Mouse (Mus musculus) MEL (cell line): Measurements from ENCODE around the gene Nanog. TPM values are rescaled to one million over a fixed set of nuclear protein-coding genes. Genes with fewer than 3 reads are reported as not detected.

Experiments used
- DNase-seq: peaks from one replicate; pipeline ENCODE4 v3.0.0; 2011; ENCODE audit warnings: low read depth, low spot score
- H3K27ac ChIP-seq: 2 replicates; pipeline ENCODE4 v1.5.1; 2012; ENCODE audit warnings: low read depth, mild to moderate bottlenecking, control low read depth, low read length, moderate library complexity; ENCODE audit not compliant: control insufficient read depth
- H3K27me3 ChIP-seq, 2 experiments: fragments of 150-350 bp in 1 of 2; sonication (generic) in 1 of 2; 2 replicates each; pipeline ENCODE4 v1.6.1; 2012; ENCODE audit warnings: low read length in 2 of 2, mild to moderate bottlenecking in 2 of 2, improper control_type of control experiment in 1 of 2, moderate library complexity in 1 of 2; ENCODE audit not compliant: insufficient read depth in 2 of 2, control insufficient read depth in 1 of 2
- H3K36me3 ChIP-seq, 2 experiments: 2 replicates each; pipeline ENCODE4 v1.6.1; 2012 to 2014; ENCODE audit warnings: low read length in 2 of 2, improper control_type of control experiment in 1 of 2, inconsistent platforms in 1 of 2, mild to moderate bottlenecking in 1 of 2; ENCODE audit not compliant: insufficient read depth in 2 of 2, control insufficient read depth in 1 of 2
- H3K4me1 ChIP-seq, 2 experiments: fragments of 150-350 bp in 1 of 2; sonication (generic) in 1 of 2; 2 replicates each; pipeline ENCODE4 v1.6.1; 2012; ENCODE audit warnings: low read length in 2 of 2, improper control_type of control experiment in 1 of 2, mild to moderate bottlenecking in 1 of 2; ENCODE audit not compliant: insufficient read depth in 2 of 2, control insufficient read depth in 1 of 2
- H3K4me3 ChIP-seq, 2 experiments: fragments of 150-350 bp in 1 of 2; sonication (generic) in 1 of 2; 2 replicates each; pipeline ENCODE4 v1.5.1; 2012; ENCODE audit warnings: low read depth in 2 of 2, low read length in 2 of 2, mild to moderate bottlenecking in 2 of 2, moderate library complexity in 2 of 2, control low read depth in 1 of 2, improper control_type of control experiment in 1 of 2; ENCODE audit not compliant: control insufficient read depth in 1 of 2, insufficient read depth in 1 of 2
- H3K79me2 ChIP-seq: 2 replicates; pipeline ENCODE4 v1.6.1; 2012; ENCODE audit warnings: mild to moderate bottlenecking, low read length, moderate library complexity; ENCODE audit not compliant: control insufficient read depth, poor library complexity, insufficient read depth
- H3K9ac ChIP-seq: 2 replicates; pipeline ENCODE4 v1.6.1; 2012; ENCODE audit warnings: low read depth, mild to moderate bottlenecking, control low read depth, low read length, moderate library complexity; ENCODE audit not compliant: control insufficient read depth, poor library complexity, severe bottlenecking
- H3K9me3 ChIP-seq: fragments of 150-350 bp; sonication (generic); replicated peaks from 2 replicates; pipeline ENCODE4 v1.6.1; 2012; ENCODE audit warnings: mild to moderate bottlenecking, low read length, improper control_type of control experiment, moderate library complexity; ENCODE audit not compliant: insufficient read depth
- CHD1 ChIP-seq: IDR thresholded peaks from 2 replicates; pipeline ENCODE4 v1.6.1; 2012; ENCODE audit warnings: low read depth, mild to moderate bottlenecking, inconsistent platforms, low read length, improper control_type of control experiment
- CTCF ChIP-seq, 3 experiments: IDR thresholded peaks in 2 of 3; conservative IDR thresholded peaks in 1 of 3; 2 replicates each; pipeline ENCODE4 v1.5.1; 2011 to 2012; ENCODE audit warnings: low read length in 3 of 3, low read depth in 2 of 3, mild to moderate bottlenecking in 2 of 3, improper control_type of control experiment in 1 of 3, inconsistent platforms in 1 of 3, mixed read lengths in 1 of 3, moderate library complexity in 1 of 3; ENCODE audit not compliant: control insufficient read depth in 1 of 3, insufficient read depth in 1 of 3, poor library complexity in 1 of 3, severe bottlenecking in 1 of 3
- ELF1 ChIP-seq: IDR thresholded peaks from 2 replicates; pipeline ENCODE4 v1.6.1; 2014; ENCODE audit warnings: low read depth, mild to moderate bottlenecking, inconsistent platforms, low read length, improper control_type of control experiment, moderate library complexity
- EP300 ChIP-seq, 2 experiments: IDR thresholded peaks; 2 replicates each; pipeline ENCODE4 v1.6.1; 2011; ENCODE audit warnings: improper control_type of control experiment in 2 of 2, low read length in 2 of 2, low read depth in 1 of 2, mild to moderate bottlenecking in 1 of 2
- GABPA ChIP-seq: IDR thresholded peaks from 2 replicates; pipeline ENCODE4 v1.6.1; 2012; ENCODE audit warnings: low read depth, mild to moderate bottlenecking, inconsistent platforms, low read length, improper control_type of control experiment, moderate library complexity
- KAT2A ChIP-seq: conservative IDR thresholded peaks from 2 replicates; pipeline ENCODE4 v1.6.1; 2012; ENCODE audit warnings: low read depth, low read length, improper control_type of control experiment, inconsistent platforms
- MAX ChIP-seq: IDR thresholded peaks from 2 replicates; pipeline ENCODE4 v1.6.1; 2011; ENCODE audit warnings: low read length, improper control_type of control experiment
- MAZ ChIP-seq: IDR thresholded peaks from 2 replicates; pipeline ENCODE4 v1.6.1; 2012; ENCODE audit warnings: low read depth, mild to moderate bottlenecking, inconsistent platforms, low read length, improper control_type of control experiment
- MYB ChIP-seq: IDR thresholded peaks from 2 replicates; pipeline ENCODE4 v1.6.1; 2011; ENCODE audit warnings: mild to moderate bottlenecking, low read depth, low read length, improper control_type of control experiment
- NRF1 ChIP-seq: IDR thresholded peaks from 2 replicates; pipeline ENCODE4 v1.6.1; 2014; ENCODE audit warnings: low read depth, mild to moderate bottlenecking, inconsistent platforms, low read length, improper control_type of control experiment, moderate library complexity; ENCODE audit not compliant: poor library complexity, insufficient read depth, severe bottlenecking
- POLR2A ChIP-seq, 2 experiments: IDR thresholded peaks; 2 replicates each; pipeline ENCODE4 v1.6.1; 2011 to 2012; ENCODE audit warnings: low read length in 2 of 2, mild to moderate bottlenecking in 2 of 2, control low read depth in 1 of 2, improper control_type of control experiment in 1 of 2, low read depth in 1 of 2, moderate library complexity in 1 of 2; ENCODE audit not compliant: control insufficient read depth in 1 of 2, insufficient read depth in 1 of 2, poor library complexity in 1 of 2
- RAD21 ChIP-seq: IDR thresholded peaks from 2 replicates; pipeline ENCODE4 v1.6.1; 2011; ENCODE audit warnings: mild to moderate bottlenecking, low read depth, low read length, improper control_type of control experiment
- SMC3 ChIP-seq: IDR thresholded peaks from 2 replicates; pipeline ENCODE4 v1.6.1; 2011; ENCODE audit warnings: low read depth, low read length, improper control_type of control experiment
- TAL1 ChIP-seq: IDR thresholded peaks from 2 replicates; pipeline ENCODE4 v1.6.1; 2012; ENCODE audit warnings: mild to moderate bottlenecking, inconsistent platforms, low read length, moderate library complexity, mixed read lengths
- TBP ChIP-seq: IDR thresholded peaks from 2 replicates; pipeline ENCODE4 v1.8.0; 2011; ENCODE audit warnings: low read depth, low read length, improper control_type of control experiment
- TCF12 ChIP-seq: IDR thresholded peaks from 2 replicates; pipeline ENCODE4 v1.6.1; 2014; ENCODE audit warnings: low read depth, mild to moderate bottlenecking, inconsistent platforms, low read length, improper control_type of control experiment, moderate library complexity
- ZC3H11A ChIP-seq: IDR thresholded peaks from 2 replicates; pipeline ENCODE4 v1.6.1; 2012; ENCODE audit warnings: low read depth, mild to moderate bottlenecking, inconsistent platforms, low read length, improper control_type of control experiment
- ZKSCAN1 ChIP-seq: IDR thresholded peaks from 2 replicates; pipeline ENCODE4 v1.6.1; 2012; ENCODE audit warnings: low read depth, mild to moderate bottlenecking, inconsistent platforms, low read length, improper control_type of control experiment, moderate library complexity
- ZMIZ1 ChIP-seq: IDR thresholded peaks from 2 replicates; pipeline ENCODE4 v1.6.1; 2012; ENCODE audit warnings: low read depth, mild to moderate bottlenecking, inconsistent platforms, low read length, improper control_type of control experiment, moderate library complexity
- polyA plus RNA-seq, 2 experiments: library from polyadenylated mRNA; stranded (reverse) in 1 of 2; unstranded in 1 of 2; fragments of >175 nt in 1 of 2; fragments of >200 nt in 1 of 2; gene quantifications; 2 replicates each; pipeline versions ENCODE4 v1.2.1 to v1.2.4; 2012; ENCODE audit warnings: low replicate concordance in 2 of 2, low read depth in 1 of 2; ENCODE audit not compliant: insufficient read length in 2 of 2, insufficient read depth in 1 of 2, missing spikeins in 1 of 2
- total RNA-seq: library from RNA; depleted of rRNA; stranded (reverse); fragments of 300-350 nt; gene quantifications from 2 replicates; pipeline ENCODE4 v1.2.3, GENCODE M21; 2012

The Nanog gene
- total and polyA plus RNA-seq, 3 experiments = 0.63 TPM; not detected in 2

- Histone ChIP-seq H3K4me3 (no peak overlapping the region), H3K27me3 (peaks cover 2 to 5% of the 10 kb centered on the region in 2 experiments; a peak in 2 of 4 replicates), H3K9me3 (no peaks in the 10 kb centered on the region), H3K27ac (no peak overlapping the region), H3K9ac (no peak overlapping the region), H3K36me3 (no peaks in the 10 kb centered on the region), H3K79me2 (no peaks in the 10 kb centered on the region), H3K4me1 (no peaks in the 10 kb centered on the region)
- TF ChIP-seq MYB = no peak
- TF ChIP-seq RAD21 = no peak
- TF ChIP-seq EP300 (IDR thresholded peaks at IDR 0.05; ENCODE audit: low read depth in 1 of 2, low read length in 2 of 2) = no peak
- TF ChIP-seq TCF12 = no peak
- TF ChIP-seq ZKSCAN1 = no peak
- no peak for TF ChIP-seq MAX
- TF ChIP-seq TAL1 = no peak
- TF ChIP-seq NRF1 = no peak
- TF ChIP-seq TBP = no peak
- TF ChIP-seq CTCF (IDR thresholded peaks at IDR 0.05 in 2 of 3, conservative IDR thresholded peaks at IDR 0.05 in 1 of 3; ENCODE audit: control insufficient read depth in 1 of 3, insufficient read depth in 1 of 3, low read depth in 2 of 3, low read length in 3 of 3, poor library complexity in 1 of 3, severe bottlenecking in 1 of 3) = no peak
- TF ChIP-seq KAT2A = no peak
- no peak for TF ChIP-seq SMC3
- TF ChIP-seq ELF1 = no peak
- TF ChIP-seq MAZ = no peak
- TF ChIP-seq GABPA = no peak
- TF ChIP-seq ZC3H11A = no peak
- TF ChIP-seq CHD1 = no peak
- no peak for TF ChIP-seq ZMIZ1
- no peak for DNase-seq
These were observed 17.8 kb upstream of the Nanog start for GRCm38 (mm10) chr6:122689411-122690055.

- DNase-seq = no peak
- no peaks in the 10 kb centered on the region for H3K9me3 ChIP-seq
- H3K4me1 ChIP-seq = no peaks in the 10 kb centered on the region
- H3K36me3 ChIP-seq = no peaks in the 10 kb centered on the region
- TF ChIP-seq MYB (no peak), POLR2A (IDR thresholded peaks at IDR 0.05; ENCODE audit: control insufficient read depth in 1 of 2, insufficient read depth in 1 of 2, low read depth in 1 of 2, low read length in 2 of 2, poor library complexity in 1 of 2) (no peak), ELF1 (no peak), ZMIZ1 (no peak)
- H3K79me2 ChIP-seq = no peaks in the 10 kb centered on the region
- no peak overlapping the region for H3K4me3 ChIP-seq
- H3K27me3 ChIP-seq = peaks cover 2 to 3% of the 10 kb centered on the region in 2 experiments; a peak in 2 of 4 replicates
- H3K9ac ChIP-seq = no peak overlapping the region
- no peak overlapping the region for H3K27ac ChIP-seq
These were observed 17.2 kb upstream of the Nanog start for GRCm38 (mm10) chr6:122690082-122690481.
